Mouse (Mus musculus) left cerebral cortex, adult 9 months (tissue): ENCODE measurements at regions not wholly inside any gene's neighbourhood (a gene's known extent, or its start where the extent isn't known, plus 50 kb on each side); places are given as distances from the start of the nearest gene placed in this dataset.

ENCODE experiments used
- DNase-seq, 2 experiments: peaks; one replicate each; pipeline ENCODE4 v3.0.0; 2022; ENCODE audit warnings: low spot score in 2 of 2

DNA sequence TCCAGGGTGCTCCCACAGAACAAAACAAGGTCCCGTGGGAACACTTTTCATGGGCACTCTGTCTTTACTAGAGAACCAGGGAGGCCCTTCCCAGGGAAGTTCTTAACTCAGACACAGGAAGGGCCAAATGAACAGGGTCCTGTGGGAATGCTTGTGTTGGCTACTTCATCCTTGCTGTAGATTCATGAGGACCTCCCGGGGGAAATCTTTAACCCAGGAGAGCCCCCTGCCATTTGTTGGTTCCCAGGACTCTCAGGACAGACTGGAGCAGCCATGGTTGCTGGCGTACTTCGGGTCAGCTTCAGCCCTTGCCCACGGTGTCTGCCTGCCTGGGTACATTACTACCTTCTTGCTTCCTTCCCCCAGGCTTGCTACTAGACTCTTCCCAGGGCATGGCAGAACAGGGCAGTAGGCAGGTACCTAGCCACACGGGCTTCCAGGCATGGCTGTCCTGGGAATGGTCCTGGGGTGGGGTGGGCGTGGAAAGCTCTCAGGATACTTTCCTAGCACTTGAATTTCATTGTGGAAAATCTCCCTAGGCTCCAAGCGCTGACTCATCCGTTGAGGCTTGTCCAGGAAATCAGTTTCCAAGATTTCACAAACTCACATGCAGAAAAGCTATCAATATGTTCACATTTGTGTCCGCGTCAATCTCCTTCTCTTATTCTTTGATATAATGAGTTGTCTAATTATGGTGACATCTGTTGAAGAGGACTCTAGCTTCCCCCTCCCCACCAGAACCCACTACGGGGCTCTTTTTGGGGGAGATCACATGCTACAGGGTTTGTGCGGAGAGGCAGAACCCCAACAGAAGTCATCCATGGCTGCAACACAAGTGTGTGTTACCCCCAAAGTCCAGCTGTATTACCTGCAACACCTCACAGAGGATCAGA is 148.6 kb downstream of the Sec61b start:
- DNase-seq = no peak

DNA sequence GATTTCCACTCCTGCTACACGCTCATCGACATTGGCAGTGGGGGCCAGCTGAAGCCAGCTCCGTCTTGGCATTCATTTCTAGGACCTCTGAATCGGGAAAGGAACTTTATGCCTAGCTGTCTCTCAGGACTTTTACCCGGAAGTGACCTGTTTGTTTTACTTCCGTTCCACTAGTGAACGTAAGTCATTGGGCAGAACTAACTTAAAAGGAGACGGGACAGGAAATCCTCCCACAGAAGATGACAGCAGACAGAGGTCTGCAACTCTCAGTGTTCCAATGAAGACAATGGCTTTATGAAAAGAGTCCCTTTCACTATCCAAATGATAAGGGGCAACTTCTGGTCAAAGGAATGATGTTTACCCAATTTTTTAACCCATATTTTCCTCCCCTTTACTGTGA is 155.5 kb downstream of the Sec61b start:
- DNase-seq = no peak

DNA sequence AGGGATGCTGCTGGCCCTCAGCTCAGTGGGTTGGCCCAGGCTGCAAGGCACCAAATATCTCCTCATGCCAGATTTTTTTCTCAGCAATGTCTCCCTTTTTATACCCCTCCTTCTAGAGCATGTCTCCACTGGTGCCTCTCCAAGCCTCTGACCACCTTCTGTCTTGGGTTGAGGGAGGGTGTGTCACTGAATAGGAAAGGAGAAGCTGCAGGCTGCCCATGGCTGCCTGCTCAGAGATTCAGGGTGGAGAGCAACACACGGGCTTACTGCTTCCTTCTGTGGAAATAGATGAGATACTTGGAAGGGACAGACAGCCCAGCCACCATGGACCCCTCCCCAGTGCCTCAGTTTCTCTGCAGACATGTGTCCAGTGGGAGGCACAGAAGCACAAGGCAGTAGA is 156.0 kb downstream of the Sec61b start:
- DNase-seq = no peak

DNA sequence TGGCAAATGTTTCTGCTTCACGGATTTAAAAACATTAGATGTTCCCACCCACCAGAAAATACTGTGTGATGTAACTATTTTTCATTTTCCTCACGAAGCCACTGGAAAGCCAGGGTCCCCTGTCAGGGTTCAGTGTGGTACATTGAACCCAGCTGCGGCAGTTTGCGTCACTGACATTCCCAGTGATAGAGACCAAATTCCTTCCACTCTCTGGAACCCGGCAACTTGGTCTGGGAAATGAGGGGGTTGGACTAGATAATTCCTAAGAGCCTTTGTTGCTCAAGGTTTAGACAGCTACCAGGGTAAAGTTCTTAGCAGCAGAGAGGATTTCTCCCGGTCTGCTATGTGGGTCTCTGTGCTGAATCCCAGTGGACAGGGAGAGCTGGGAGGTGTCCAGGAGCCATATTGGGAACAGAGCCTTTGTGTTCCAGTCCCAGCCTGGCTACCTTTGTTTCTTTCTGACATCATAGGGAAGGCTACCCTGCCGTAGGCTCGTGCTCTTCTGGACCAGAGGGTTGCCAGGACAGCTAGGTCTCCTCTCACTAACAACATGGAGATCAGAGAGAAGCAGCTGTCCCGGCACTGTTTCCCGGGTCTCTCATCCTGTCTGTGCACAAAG is 164.5 kb downstream of the Sec61b start:
- no peak for DNase-seq

GRCm38 (mm10) chr4:47645093-47645492 is 170.6 kb downstream of the Sec61b start:
- DNase-seq = no peak

DNA sequence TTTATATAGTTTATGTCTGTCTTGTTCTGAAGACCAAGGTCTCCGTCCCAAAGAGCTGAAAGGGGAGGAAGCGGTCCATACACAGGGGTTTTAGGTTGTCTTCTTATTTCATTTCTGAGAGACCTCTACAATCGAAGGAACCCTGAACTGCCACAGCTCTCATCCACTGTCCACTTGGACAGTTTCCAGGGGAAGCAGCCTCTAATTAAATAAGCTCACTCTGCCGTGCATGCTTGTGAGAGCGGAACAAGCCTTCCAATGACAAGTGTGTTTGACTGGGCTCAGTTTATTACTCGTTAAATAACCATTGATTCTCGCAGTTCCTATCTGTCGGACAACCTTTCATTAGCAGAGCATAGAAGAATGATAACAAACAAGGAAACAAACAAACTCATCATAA is 174.2 kb downstream of the Sec61b start:
- DNase-seq = no peak

DNA sequence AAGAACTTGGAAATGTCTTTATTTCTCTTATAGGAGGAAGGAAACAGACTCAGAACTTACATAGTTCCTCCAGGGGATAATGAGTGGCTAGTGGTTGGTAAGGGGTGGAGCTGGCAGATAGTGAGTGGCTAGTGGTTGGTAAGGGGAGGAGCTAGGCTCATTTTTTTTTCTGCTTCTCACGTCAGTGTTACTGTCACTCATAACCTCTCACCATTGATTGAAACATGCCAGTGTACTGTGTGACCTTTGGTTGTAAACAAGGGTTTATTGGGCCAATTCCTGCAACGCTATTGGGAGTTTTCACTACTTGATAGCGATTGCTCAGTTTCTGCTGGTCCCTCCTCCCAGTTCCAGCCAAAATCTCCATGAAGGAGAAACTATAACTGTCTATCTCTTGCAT is 175.5 kb downstream of the Sec61b start:
- DNase-seq = no peak

DNA sequence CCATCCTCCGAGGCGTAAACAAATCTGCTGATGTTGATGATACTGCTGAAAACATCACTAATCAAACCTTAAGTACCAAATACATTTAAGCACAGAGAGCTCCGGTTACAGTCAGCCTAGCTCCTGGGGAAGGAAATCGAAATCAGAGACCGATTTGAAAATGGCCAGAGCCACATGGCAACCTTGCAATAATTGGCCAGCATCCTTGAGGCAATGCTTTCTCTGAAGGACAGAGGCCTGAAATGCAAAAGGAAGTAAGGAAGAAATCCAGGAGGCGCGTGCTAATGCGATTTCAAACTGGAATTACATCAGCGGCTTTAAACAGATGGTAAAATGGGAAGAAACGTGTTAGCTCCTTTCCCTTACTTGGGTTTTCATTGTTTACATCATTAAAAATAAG is 177.1 kb downstream of the Sec61b start:
- no peak for DNase-seq

DNA sequence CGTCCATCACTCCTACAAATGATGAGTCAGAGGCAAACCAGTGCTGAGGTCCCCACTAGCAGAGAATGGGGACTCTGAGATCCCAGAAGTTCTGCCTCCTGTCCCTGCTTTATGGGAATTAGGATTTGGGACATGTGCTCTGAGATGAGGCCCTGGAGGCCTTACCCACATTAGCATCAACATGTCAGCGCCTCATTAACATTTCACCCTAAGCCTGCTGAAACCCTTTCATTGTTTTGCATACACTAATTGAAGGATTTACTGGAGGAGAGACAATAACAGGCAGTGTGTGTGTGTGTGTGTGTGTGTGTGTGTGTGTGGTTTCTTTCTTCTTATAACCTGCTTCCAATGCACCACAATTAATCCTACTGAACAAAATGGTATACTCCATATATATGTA is 178.7 kb downstream of the Sec61b start:
- DNase-seq = no peak

GRCm38 (mm10) chr4:47669519-47669918 is 195.1 kb downstream of the Sec61b start:
- DNase-seq = no peak

DNA sequence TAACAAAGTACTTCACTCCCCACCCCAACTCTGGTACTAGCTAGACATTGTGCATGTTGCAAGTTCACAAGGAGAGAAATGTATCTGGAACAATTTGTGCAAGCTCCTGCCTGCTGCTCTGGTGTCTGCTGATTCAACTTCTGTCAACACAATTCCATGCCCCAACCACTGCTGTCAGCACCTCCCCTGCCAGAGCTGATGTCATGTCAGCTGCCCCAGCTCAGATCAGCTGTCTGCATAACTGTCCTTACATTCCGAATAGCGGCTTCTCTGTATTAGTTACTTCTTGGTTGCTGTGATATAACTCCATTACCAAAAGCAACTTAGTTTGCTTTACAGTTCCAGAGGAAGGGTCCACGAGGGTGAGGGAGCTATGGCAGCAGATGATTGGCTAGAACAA is 196.0 kb downstream of the Sec61b start:
- no peak for DNase-seq

- DNase-seq = no peak
These were observed 196.9 kb downstream of the Sec61b start for GRCm38 (mm10) chr4:47671362-47671761.

DNA sequence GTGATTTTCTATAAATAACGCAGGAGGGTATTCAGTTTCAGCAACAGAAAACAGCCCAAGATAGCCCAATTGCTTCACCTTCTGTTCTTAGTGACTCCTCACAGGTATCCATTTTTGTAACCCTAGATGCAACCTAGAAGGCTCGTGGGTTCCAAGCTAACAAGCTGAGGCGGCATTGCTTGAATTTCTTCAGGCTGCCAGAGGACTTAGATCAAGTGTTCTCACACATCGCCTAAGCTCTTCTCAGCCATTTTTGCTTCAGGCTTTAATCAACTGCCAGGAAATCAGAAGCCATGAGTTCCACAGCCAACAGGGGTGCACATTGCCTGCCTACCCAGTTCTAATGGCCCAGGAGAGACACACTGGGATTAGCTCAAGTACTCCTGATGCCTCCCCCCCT is 206.7 kb downstream of the Sec61b start:
- no peak for DNase-seq

- no peak for DNase-seq
These were observed 216.7 kb downstream of the Sec61b start for GRCm38 (mm10) chr4:47691207-47691606.

DNA sequence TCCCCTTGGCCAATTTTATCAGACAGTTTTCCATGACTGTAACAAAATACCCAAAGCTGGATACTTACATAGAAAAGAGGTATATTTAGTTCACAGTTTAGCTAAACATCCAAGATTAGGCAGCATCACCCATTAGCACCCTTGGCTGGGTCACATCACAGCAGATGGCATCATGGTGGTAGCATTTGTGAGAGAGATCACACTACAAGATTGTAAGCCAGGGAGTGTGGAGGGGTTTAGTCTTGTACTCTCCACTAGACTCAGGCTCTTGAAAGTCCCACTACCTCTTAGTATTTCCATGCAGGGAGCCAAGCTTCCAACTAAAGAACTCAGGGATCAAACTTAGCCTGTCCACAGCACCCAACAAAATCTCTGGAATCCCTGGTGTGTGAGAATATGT is 218.2 kb downstream of the Sec61b start:
- DNase-seq = no peak

DNA sequence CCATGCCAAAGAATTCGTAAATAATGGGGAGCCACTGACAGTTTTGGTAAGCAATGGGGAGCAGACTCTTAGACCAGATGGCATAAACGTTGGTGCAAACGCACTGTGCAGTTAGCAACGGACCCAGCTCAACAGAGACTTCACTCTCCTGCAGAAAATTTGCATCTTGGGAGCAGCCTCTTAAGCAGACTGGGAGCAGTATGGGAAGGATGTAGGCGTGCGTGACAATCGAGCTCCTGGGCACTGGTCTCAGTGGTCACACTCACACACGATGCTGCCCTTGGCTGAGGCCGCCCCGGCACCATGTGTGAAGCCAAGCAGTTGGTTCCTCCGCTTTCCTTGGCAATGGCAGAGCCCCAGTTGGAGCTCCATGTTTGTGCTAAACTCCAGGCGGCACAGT is 218.8 kb downstream of the Sec61b start:
- DNase-seq = peak in 1 of 2 experiments; percentile 35

- no peak for DNase-seq
These were observed 222.6 kb downstream of the Sec61b start for GRCm38 (mm10) chr4:47697071-47697470.

- peak in 1 of 2 experiments; percentile 28 for DNase-seq
These were observed 224.1 kb downstream of the Sec61b start for GRCm38 (mm10) chr4:47698514-47698913.

GRCm38 (mm10) chr4:47698926-47699325 is 224.5 kb downstream of the Sec61b start:
- DNase-seq = no peak

DNA sequence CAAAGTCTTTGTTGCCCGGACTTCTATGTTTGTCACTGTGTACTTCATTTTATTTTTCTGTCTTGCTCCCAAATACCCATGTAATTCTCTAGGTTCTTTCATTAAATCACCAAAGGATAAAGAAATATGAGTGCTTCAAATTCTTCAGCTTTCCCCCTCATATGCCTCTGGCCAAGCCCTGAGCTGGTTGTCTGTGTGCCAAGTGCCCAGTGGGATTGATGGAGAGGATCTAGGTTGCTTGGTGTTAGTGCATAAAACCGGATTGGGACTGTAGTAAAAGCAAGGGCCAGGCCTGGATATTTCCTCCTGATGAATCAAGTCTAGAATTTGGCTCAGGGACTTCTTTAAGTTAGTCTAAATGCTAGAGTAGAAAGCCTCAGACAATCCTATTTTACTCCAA is 229.0 kb downstream of the Sec61b start:
- DNase-seq = no peak

DNA sequence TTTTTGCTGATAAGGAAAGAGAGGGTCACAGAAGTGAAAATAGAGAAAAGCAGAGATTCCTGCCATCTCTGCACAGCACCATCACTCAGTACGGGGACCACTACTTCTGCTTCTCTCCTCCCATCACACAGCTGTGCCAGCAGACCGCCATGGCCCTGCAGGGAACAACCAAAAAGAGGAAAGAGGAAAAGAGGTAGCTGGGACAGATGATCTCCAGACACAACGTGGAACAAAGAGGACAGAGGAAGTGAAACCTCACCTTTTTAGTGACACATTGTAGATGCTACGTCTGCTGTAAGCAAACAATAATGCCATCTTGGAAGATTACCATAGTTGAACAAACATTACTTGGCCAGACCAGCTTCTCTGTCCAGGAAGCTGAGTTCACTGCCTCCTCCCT is 230.1 kb downstream of the Sec61b start:
- DNase-seq = no peak

GRCm38 (mm10) chr4:47707966-47708365 is 233.5 kb downstream of the Sec61b start:
- peak; percentile 37 to 83 for DNase-seq

DNA sequence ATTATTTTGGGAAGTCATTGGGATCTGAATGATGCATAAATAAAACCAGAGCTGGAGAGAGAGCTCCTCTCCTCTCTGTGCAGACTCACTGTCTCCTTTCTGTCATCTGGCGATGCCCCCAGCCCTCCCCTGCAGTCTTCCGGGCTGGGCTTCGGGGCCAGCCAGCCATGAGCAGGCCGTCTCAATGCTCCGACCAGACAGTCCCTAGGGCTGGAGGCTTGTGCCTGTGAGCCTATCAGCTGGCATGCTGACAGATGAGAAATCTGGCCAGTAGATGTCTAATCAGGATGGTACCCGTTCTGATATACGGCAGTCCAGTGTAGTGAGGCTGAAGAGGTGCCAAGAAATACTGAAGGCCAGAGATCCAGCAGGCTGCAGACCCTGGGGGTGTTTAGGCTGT is 238.9 kb downstream of the Sec61b start:
- DNase-seq = no peak
